Mouse (Mus musculus) liver, embryonic 11.5 days (tissue): ENCODE data around the gene Rerg. TPM values are rescaled to one million over a fixed set of nuclear protein-coding genes. Genes with fewer than 3 reads are reported as not detected.

Experiments used
- ATAC-seq: fragments of 200-750 bp; cut with Nextera tagmentation; replicated peaks from 2 replicates; pipeline ENCODE4 v1.8.0; 2017; ENCODE audit warnings: moderate number of reproducible peaks, mild to moderate bottlenecking, moderate TSS enrichment, moderate library complexity; ENCODE audit not compliant: low FRiP score
- DNase-seq: peaks from one replicate; pipeline ENCODE4 v3.0.0-alpha.2; 2017; ENCODE audit warnings: low spot score
- H3K27ac ChIP-seq: fragments of 300-500 bp; sonication (generic); 2 replicates; pipeline ENCODE4 v1.5.1; 2014; ENCODE audit warnings: mild to moderate bottlenecking, low read depth, low read length, control low read depth
- H3K27me3 ChIP-seq: fragments of 300-500 bp; sonication (generic); replicated peaks from 2 replicates; pipeline ENCODE4 v1.6.1; 2014; ENCODE audit warnings: low read length, mixed read lengths; ENCODE audit not compliant: control insufficient read depth, insufficient read depth
- H3K36me3 ChIP-seq: fragments of 300-500 bp; sonication (generic); 2 replicates; pipeline ENCODE4 v1.6.1; 2014; ENCODE audit warnings: mild to moderate bottlenecking, low read length, moderate library complexity, mixed read lengths; ENCODE audit not compliant: control insufficient read depth, insufficient read depth
- H3K4me1 ChIP-seq: fragments of 300-500 bp; sonication (generic); replicated peaks from 2 replicates; pipeline ENCODE4 v1.6.1; 2014; ENCODE audit warnings: low read length, mixed read lengths; ENCODE audit not compliant: control insufficient read depth, insufficient read depth
- H3K4me2 ChIP-seq: fragments of 300-500 bp; sonication (generic); 2 replicates; pipeline ENCODE4 v1.6.1; 2014; ENCODE audit warnings: mild to moderate bottlenecking, control low read depth, moderate library complexity
- H3K4me3 ChIP-seq: fragments of 300-500 bp; sonication (generic); 2 replicates; pipeline ENCODE4 v1.5.1; 2014; ENCODE audit warnings: low read depth, low read length, control low read depth
- H3K9ac ChIP-seq: fragments of 300-500 bp; sonication (generic); 2 replicates; pipeline ENCODE4 v1.6.1; 2014; ENCODE audit warnings: low read depth, low read length, control low read depth
- H3K9me3 ChIP-seq: fragments of 300-500 bp; sonication (generic); 2 replicates; pipeline ENCODE4 v1.6.1; 2016; ENCODE audit warnings: low read length, inconsistent platforms, mixed read lengths; ENCODE audit not compliant: control insufficient read depth
- WGBS: fragments of 180-500 bp; shearing (Covaris S2); extraction: QIAGEN DNeasy Blood & Tissue Kit; methylation state at CpG from one replicate; pipeline ENCODE4 v1.1.7; 2014; 5-methylcytosine and 5-hydroxymethylcytosine counted together
- polyA plus RNA-seq: library from polyadenylated mRNA; unstranded; fragments of >200 nt; fragmentation: Nextera tagmentation; extraction: Ambion mirVana; gene quantifications from 2 replicates; pipeline ENCODE4 v1.2.1, GENCODE M21; 2014

Rerg gene
- polyA plus RNA-seq, 1 experiment from 2014 or later: 3.4 TPM

GRCm38 (mm10) chr6:137064786-137065185 lies 105.5 kb downstream of the Rerg start:
- Histone ChIP-seq H3K4me2 (no peak overlapping the region), H3K9me3 (no peaks in the 10 kb centered on the region), H3K4me3 (no peak overlapping the region), H3K4me1 (no peaks in the 10 kb centered on the region), H3K9ac (no peak overlapping the region), H3K36me3 (no peaks in the 10 kb centered on the region), H3K27me3 (no peaks in the 10 kb centered on the region), H3K27ac (no peak overlapping the region)
- ATAC-seq (no peak), DNase-seq (no peak)
- WGBS: 88% methylated on average over 14 of the region's 14 CpGs

- H3K27me3 ChIP-seq: no peaks in the 10 kb centered on the region
- H3K36me3 ChIP-seq: no peaks in the 10 kb centered on the region
- 59% methylated on average over 10 of the region's 10 CpGs for WGBS
- no peak overlapping the region for H3K4me3 ChIP-seq
- H3K27ac ChIP-seq: no peak overlapping the region
- no peaks in the 10 kb centered on the region for H3K4me1 ChIP-seq
- DNase-seq (no peak), ATAC-seq (no peak)
- H3K9ac ChIP-seq: no peak overlapping the region
- no peaks in the 10 kb centered on the region for H3K9me3 ChIP-seq
- H3K4me2 ChIP-seq: no peak overlapping the region
These were observed 106.9 kb downstream of the Rerg start for GRCm38 (mm10) chr6:137063239-137063940.

DNA sequence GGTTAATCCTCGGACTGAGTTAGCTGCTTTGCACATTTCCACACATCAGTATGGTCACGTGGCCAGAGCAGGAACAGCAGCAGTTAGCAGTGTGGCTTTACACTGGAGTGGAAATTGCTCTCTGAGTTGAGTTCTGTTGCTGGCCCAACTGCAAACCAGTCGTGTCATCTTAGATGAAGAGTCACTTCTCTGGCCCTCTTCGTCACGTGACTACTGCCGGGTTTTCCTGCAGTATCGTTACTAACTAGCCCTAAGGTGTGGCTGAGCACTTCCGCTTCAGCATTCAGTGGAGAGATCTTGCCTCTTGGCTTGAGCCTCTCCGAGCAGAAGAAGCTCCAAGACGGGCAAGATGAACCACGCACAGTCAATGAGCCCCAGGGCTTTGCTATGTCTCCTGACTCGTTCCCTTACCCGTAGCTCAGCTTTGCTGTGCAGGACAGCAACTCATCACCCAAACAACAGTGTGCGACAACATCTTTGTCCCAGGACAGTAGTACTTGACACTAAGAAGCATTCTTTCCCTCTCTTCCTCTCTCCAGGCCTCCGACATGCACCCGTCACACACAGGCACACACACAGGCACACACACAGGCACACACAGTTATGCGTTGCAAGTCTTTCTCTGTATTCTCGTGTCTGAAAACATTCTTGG lies 108.3 kb downstream of the Rerg start:
- Histone ChIP-seq H3K27ac (no peak overlapping the region), H3K27me3 (no peaks in the 10 kb centered on the region), H3K9ac (no peak overlapping the region), H3K9me3 (no peaks in the 10 kb centered on the region), H3K4me1 (no peaks in the 10 kb centered on the region), H3K4me2 (no peak overlapping the region), H3K36me3 (no peaks in the 10 kb centered on the region), H3K4me3 (no peak overlapping the region)
- DNase-seq (no peak), ATAC-seq (no peak)
- WGBS: 86% methylated on average over 18 of the region's 18 CpGs

GRCm38 (mm10) chr6:137060595-137060994 lies 109.7 kb downstream of the Rerg start:
- Histone ChIP-seq H3K27ac (no peak overlapping the region), H3K27me3 (no peaks in the 10 kb centered on the region), H3K4me2 (no peak overlapping the region), H3K9ac (no peak overlapping the region), H3K36me3 (no peaks in the 10 kb centered on the region), H3K4me3 (no peak overlapping the region), H3K4me1 (no peaks in the 10 kb centered on the region), H3K9me3 (no peaks in the 10 kb centered on the region)
- ATAC-seq (no peak), DNase-seq (no peak)
- WGBS: 71% methylated on average over 5 of the region's 5 CpGs

GRCm38 (mm10) chr6:137058257-137058656 lies 112.0 kb downstream of the Rerg start:
- no peak for ATAC-seq
- H3K4me2 ChIP-seq: no peak overlapping the region
- 83% methylated on average over 2 of the region's 2 CpGs for WGBS

GRCm38 (mm10) chr6:137054073-137054472 lies 116.2 kb downstream of the Rerg start:
- no peaks in the 10 kb centered on the region for H3K36me3 ChIP-seq

More at GRCm38 (mm10) chr6:137058257-137058656, 112.0 kb downstream of the Rerg start:
- no peak for DNase-seq
- Histone ChIP-seq H3K9me3 (no peaks in the 10 kb centered on the region), H3K36me3 (no peaks in the 10 kb centered on the region), H3K4me3 (no peak overlapping the region), H3K27ac (no peak overlapping the region), H3K27me3 (no peaks in the 10 kb centered on the region), H3K4me1 (no peaks in the 10 kb centered on the region), H3K9ac (no peak overlapping the region)

GRCm38 (mm10) chr6:137053464-137053863 lies 116.8 kb downstream of the Rerg start:
- DNase-seq (no peak), ATAC-seq (no peak)
- Histone ChIP-seq H3K36me3 (no peaks in the 10 kb centered on the region), H3K27me3 (no peaks in the 10 kb centered on the region), H3K9me3 (0 out of 2 replicates have a peak, but pooled peaks cover 2% of the 10 kb centered on the region), H3K4me3 (no peak overlapping the region), H3K9ac (no peak overlapping the region), H3K4me1 (no peaks in the 10 kb centered on the region), H3K27ac (no peak overlapping the region), H3K4me2 (no peak overlapping the region)
- WGBS: 63% methylated on average over 5 of the region's 5 CpGs

More at GRCm38 (mm10) chr6:137054073-137054472, 116.2 kb downstream of the Rerg start:
- no peak overlapping the region for H3K4me3 ChIP-seq
- WGBS: 83% methylated on average over 2 of the region's 2 CpGs
- no peaks in the 10 kb centered on the region for H3K4me1 ChIP-seq
- ATAC-seq (no peak), DNase-seq (no peak)
- H3K9me3 ChIP-seq: 0 out of 2 replicates have a peak, but pooled peaks cover 2% of the 10 kb centered on the region
- no peak overlapping the region for H3K9ac ChIP-seq
- no peaks in the 10 kb centered on the region for H3K27me3 ChIP-seq
- H3K4me2 ChIP-seq: no peak overlapping the region
- no peak overlapping the region for H3K27ac ChIP-seq

DNA sequence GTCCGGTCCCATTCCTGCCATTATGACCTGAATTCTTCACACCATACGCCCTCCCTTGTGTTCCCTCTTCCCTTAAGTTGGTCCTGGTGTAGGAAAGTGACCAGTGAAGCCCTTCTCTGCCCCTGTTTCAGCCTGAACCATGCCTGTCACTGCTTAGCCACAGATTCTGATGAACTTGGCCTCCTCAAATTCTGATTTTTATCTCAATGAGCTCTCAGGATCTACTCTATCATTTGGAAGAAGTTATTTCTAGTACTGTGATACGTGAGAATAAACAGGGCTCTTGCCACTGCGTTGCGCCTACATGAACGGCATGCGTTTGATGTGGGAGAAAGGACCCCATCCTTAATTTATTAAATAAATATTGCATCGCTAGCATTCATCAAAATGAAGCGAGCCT lies 117.3 kb downstream of the Rerg start:
- Histone ChIP-seq H3K9me3 (0 out of 2 replicates have a peak, but pooled peaks cover 2% of the 10 kb centered on the region), H3K27ac (no peak overlapping the region), H3K4me1 (no peaks in the 10 kb centered on the region), H3K9ac (no peak overlapping the region), H3K27me3 (no peaks in the 10 kb centered on the region), H3K4me2 (no peak overlapping the region), H3K4me3 (no peak overlapping the region), H3K36me3 (no peaks in the 10 kb centered on the region)
- WGBS: 87% methylated on average over 9 of the region's 9 CpGs
- DNase-seq (no peak), ATAC-seq (no peak)

DNA sequence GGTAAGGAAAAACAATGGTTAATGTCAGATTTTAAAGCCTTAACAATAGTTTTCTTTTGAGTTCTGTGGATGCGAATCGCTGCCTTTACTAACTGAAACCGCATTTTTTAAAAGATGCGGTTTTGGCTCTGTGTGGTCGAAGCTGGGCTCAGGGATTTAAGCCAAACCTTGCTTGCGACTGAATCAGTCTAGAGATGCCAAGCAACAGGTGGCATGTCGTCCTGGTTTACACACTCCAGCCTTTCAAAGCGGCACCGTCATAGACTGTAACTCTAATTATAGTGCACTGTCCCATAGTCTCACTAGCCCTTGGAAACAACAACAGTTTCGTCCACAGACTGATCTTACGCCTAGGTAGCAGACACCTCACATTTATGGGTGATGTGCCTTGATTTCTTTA lies 123.3 kb downstream of the Rerg start:
- ATAC-seq (no peak), DNase-seq (no peak)
- H3K4me2 ChIP-seq: no peak overlapping the region
- no peak overlapping the region for H3K27ac ChIP-seq
- 90% methylated on average over 11 of the region's 11 CpGs for WGBS
- H3K27me3 ChIP-seq: no peaks in the 10 kb centered on the region
- no peak overlapping the region for H3K9ac ChIP-seq
- no peaks in the 10 kb centered on the region for H3K36me3 ChIP-seq
- H3K4me3 ChIP-seq: no peak overlapping the region
- no peaks in the 10 kb centered on the region for H3K4me1 ChIP-seq
- 0 out of 2 replicates have a peak, but pooled peaks cover 2% of the 10 kb centered on the region for H3K9me3 ChIP-seq
